Mouse (Mus musculus): ENCODE results near the gene Hunk. TPM values are rescaled to one million over a fixed set of nuclear protein-coding genes. Genes with fewer than 3 reads are reported as not detected.

Gene Hunk
- 0.09 TPM for total RNA-seq (2023)

GRCm38 (mm10) chr16:90385688-90386513, at the start of gene Hunk:
Gene Hunk, plus strand, starts transcription at chr16:90386013.

Other genes with a start within 250 kb of the Hunk start
- 13.2 TPM for gene Tiam1, start 242.2 kb upstream of the Hunk start, total RNA-seq (2023)
- gene Sod1, start 165.3 kb upstream of the Hunk start, total RNA-seq (2023) = 242 TPM
- gene Scaf4, start 101.5 kb upstream of the Hunk start, total RNA-seq (2023) = 102 TPM

Data from CD8-positive naive resting alpha-beta T cell, adult 57 days (primary cell).